Mouse (Mus musculus): ENCODE data around the gene Slc24a4. TPM values are rescaled to one million over a fixed set of nuclear protein-coding genes. Genes with fewer than 3 reads are reported as not detected.

The Slc24a4 gene
- total RNA-seq, 2 experiments from 2014 or later = 1.0 to 2.0 TPM

DNA sequence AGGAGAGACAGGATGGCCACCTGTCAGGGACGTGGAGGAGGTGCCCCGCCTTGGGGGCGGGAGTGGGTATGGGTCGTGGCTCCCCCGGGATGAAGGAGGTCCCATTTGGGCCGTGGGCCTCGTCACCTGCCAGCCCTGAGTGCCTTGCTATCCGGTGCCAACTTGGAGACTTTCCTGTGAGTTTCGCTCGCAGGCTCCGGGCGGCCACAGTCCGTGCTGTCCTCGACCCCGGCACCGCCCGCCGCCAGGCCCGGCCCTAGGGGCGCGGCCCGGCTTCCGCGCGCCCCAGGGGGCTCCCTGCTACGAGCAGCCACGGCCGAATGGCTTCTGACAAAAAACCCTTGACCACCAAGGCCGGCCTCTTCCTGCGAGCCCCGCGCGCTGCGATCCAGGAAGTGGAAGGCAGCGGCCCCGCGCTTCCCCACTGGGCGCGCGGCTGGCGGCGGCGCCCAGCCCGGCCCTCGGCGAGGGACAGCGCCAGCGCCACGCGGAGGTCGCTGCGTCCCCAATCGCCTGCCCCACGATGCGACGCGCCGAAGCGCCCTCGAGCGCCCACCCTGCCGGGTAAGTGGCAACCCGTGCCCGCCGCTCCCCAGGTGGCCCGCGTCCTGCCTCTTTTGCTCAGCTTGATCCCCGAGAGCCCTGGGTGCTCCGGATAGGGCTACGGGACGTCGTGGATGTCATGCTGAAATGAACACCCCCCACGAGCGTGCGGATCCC lies 154.4 kb downstream of the Slc24a4 start, which contains the start of gene Rin3:
Gene Rin3, plus strand, starts transcription at position 286 of the 720 bp plus-strand sequence.
- peak; percentile 73 to 79 for DNase-seq
- intact Hi-C loops (cut with DNase I) = no loop called here

DNA sequence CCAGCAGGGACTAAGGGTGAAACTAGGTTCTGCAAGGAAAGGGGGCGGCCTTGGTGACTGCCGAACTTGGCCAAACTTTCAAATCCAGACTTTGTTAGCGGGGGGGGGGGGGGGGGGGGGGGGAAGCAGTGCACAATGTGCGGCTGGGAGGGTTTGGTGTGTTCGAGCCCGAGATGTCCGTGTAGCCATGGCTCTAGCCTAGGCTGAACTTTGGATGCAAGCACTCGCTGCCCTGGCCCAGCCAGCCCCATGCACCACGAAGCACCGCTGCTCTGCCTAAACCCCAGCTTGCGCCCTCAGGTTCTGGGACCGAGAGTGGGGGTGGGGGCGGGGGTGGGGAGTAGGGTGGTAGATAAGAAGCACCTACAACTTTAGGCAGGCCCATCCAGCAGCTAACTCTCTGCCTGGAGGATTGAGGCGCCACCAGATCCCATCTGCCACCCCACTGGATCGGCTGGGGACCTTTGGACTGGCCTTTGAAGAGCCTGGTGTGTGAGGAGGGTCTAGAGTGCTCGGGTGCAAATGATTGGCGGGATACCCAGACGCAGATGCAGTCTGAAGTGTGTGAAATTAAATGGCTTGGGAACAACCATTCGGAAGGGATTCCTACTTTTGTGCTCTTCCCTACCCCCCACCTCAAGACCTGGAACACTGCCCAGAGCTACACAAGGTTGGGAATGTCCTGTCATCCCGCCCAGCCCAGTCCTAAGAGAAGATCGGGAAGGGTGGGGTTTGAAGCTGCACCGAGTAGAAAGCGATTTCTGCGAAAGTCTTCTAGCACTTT lies 155.1 kb downstream of the Slc24a4 start:
- DNase-seq = peak; percentile 78 to 79
- intact Hi-C loops (cut with DNase I) = loop anchor here (2.0 kb wide), 1 partner anchor 37 kb away; no protein-coding TSS in a partner anchor

DNA sequence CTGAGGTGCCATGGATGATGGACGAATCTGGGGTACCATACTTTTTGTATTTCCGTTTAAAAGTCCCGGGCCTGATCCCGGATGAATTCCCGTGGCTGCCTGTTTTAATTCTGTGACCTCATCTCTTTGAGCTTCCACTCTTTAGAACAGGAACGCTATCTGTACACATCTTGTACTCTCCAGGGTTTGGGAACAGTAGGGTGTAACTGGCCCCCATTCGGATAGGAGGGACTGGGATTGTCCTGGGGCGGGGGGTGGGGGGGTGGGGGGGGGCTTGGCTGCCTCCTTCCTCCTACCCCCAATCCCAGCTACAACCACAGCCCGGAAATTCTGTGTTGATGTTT lies 155.7 kb downstream of the Slc24a4 start:
- no peak for DNase-seq
- intact Hi-C loops (cut with DNase I) = loop anchor here (2.0 kb wide), 1 partner anchor 37 kb away; no protein-coding TSS in a partner anchor

DNA sequence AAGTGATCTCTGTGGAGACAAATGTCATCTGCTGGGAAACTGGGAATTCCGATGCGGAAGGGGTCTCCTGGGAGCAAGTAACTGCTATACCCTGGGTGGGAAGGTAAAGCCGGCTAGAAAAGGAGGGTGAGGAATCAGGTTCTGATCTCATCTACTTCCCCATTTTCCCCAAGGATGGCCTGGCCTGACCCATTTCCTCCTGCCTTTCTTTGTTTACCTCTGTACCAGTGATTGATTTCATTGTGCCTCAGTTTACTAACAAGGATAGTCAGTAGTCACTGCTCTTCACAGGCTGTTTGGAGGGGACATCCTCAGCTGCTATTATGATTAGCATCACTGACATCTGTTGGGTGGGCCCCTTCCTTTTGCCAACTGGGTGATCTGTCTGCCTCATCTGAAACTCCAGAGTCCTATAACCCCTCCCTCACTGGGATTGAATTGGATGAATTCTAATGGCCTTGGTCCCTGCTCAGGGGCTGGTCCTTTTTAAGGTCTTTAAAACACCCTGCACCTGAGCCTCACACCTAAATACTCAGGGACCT lies 156.2 kb downstream of the Slc24a4 start:
- intact Hi-C loops (cut with DNase I) = loop anchor here (2.0 kb wide), 1 partner anchor 36 kb away; no protein-coding TSS in a partner anchor
- no peak for DNase-seq

DNA sequence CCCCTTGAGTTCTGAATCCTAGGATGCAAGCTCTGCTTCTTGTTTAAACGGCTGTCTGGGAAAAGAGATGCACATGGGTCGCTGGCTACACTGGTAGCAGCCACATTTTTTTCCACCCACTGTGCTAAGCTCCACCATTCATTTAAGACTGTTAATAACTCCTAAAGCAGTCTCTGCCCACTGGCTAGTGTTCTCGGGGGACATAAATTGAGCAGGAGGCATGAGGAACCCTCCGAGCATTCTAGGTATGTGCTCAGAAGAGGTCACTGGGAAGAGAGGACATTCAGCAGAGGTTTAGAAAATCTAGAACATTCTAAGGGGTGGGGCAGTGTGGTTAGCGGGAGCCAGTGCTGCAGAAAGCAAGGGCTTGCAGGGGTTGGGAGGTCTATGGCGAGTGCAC lies 156.8 kb downstream of the Slc24a4 start:
- no peak for DNase-seq
- intact Hi-C loops (cut with DNase I) = loop anchor here (2.0 kb wide), 1 partner anchor 35 kb away; no protein-coding TSS in a partner anchor

DNA sequence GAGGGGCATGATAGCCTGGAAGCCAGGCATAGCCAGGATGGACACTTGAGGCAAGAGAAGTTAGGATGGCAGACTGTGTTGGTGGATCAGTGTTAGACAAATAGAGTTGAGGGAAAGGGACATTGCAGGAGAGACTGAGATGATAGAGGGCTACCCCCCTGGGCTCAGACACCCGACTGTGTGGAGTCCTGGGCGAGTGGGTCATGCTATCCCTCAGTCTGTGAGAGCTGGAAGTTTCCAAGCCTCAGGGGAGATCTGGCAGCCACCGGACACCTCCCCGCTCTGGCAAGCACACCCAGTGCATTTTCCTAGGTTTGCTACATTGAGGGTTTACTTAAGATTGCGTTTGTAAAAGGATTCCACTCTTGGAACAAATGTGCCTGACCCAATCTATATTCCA lies 157.2 kb downstream of the Slc24a4 start:
- DNase-seq = no peak
- intact Hi-C loops (cut with DNase I) = loop anchor here (2.0 kb wide), 1 partner anchor 35 kb away; no protein-coding TSS in a partner anchor

DNA sequence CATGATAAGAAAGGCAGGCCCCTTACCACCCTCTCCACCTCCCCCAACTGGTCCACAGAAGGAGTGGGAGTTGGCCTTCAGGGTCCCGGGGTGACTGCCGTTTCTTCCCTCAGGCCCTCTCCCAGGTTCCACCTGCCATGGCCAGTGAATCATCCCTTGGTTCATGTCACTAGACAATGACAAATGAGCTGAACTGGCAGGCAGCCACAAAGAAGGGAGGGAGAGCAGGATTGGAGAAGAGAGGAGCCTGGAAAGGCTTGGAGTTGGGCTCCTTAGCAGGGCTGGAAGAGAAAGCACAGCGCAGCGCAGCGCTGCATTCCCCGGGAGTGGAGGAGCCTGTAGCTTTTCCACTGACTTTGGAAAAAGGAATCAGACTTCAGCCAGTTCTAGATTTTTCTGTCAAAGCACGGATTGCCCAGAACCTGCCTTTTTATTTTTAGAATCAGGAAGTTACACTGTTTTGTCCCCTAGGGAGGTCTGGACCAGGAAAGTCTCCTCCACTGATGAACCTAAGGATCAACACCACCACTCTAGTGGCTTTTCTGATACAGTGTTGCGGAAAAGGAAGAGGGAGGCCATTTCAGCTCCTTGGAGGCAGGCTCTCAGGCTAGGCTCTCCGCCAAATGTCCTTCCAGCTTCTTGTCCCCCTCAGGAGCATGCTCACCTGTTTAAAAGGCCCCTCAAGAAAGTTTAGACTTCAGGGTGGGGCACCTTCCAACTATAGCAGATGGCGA lies 158.3 kb downstream of the Slc24a4 start:
- peak; percentile 64 to 72 for DNase-seq
- intact Hi-C loops (cut with DNase I) = no loop called here

DNA sequence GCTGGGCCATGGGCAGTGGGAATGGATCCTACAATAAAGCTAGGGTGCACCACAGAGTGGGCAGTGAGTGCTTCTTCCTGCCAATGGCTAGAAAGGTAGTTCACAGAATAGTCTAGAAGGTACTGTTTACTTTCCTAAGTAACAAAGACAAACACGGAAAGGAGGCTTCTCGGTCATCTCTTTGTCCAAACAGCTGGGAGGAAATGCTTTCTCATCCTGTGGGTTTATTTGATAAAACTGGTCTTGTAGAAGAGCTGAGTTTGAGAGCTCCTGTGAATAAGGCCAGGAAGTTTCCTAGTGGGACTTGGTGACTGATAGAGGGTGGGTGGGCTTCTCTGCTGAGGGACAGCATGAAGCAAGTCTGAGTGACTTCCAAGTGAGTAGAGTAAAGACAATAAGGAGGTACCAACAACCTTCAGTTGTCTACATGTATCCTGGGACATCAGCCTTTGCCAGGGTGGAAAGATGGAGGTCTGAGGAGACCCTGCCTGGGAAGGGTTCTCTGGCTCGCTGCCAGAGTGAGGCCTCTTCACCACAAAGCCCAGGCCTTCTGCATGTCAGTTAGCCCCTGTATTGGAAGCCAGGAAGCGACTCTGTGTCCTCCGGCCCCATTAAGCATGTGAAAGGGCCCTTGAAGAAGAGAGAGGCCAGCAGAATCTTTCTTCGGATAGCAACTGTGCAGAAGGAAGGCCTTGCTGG lies 159.5 kb downstream of the Slc24a4 start:
- intact Hi-C loops (cut with DNase I) = no loop called here
- DNase-seq = no peak

DNA sequence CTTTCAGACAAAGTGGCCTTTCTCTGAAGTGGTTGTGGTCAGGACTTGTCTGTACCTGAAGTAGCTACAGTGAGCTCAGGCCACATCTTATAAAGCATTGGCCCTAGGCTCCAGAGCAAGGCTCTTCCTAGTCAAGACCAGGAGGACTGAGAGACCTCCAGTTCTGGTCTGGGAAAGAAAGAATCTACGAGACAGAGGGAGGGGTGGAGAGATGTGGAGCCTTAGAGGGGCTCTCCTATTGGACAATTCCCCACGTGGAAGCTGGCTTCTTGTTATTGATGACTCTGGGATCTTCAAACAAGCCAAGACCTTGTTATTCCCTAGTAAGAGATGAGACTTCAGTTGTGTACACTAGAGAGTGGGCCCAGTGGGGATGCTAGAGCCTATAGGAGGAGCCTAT lies 160.3 kb downstream of the Slc24a4 start:
- intact Hi-C loops (cut with DNase I) = no loop called here
- no peak for DNase-seq

DNA sequence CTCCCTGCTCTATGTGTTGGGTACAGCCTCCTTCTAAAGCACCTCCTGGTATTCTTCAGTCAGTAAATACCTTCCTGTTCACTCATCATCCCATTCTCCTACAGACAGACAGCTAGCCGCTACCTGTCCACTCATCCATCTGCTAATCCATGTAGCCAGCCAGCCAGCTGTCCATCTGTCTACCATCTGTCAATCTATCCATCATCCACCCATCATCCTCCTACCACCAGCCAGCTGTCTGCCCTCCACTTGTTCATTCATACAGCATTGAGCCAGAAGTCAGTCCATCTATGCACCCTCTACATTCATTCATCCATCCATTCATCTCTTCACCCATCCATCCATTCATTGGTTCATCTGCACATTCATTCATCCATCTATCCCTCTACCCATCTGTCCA lies 161.0 kb downstream of the Slc24a4 start:
- DNase-seq = no peak
- intact Hi-C loops (cut with DNase I) = no loop called here

DNA sequence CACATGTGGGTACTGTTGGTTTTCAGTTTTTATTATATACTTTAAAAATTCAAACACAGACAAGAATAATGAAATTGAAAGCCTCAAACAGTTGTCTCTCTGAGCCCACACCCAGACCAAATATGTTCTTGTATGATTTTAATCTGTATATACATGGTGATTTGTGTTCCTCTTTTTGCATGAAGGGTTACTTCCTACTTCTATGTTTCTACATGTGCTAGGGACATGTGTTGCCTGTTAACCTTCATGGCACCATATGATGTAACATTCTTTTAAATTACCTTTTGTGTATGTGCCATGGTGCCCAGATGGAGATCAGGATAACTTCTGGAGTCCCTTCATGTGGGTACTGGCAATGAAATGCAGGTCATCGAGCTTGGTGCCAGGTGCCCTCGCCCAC lies 162.1 kb downstream of the Slc24a4 start:
- DNase-seq = no peak
- intact Hi-C loops (cut with DNase I) = no loop called here

DNA sequence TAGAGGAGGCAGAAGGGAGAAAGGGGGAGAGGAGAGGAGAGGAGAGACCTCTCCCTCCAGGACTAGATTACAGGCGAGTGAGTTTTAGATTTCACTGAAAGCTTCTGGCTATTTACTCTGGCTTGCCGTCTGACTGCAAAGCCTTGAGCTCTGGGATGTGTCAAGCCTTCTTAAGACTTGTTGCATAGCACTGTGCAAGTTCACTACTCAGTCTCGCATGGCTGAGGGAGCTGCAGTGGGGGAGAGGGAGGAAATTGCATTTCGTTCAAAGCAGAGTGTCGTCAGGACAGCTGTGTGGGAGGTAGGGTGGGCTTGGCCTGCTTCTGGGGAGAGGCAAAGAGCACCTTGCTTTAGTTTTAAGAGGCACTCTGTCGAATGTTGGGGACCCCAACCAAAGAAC lies 163.2 kb downstream of the Slc24a4 start:
- intact Hi-C loops (cut with DNase I) = no loop called here
- DNase-seq = no peak

DNA sequence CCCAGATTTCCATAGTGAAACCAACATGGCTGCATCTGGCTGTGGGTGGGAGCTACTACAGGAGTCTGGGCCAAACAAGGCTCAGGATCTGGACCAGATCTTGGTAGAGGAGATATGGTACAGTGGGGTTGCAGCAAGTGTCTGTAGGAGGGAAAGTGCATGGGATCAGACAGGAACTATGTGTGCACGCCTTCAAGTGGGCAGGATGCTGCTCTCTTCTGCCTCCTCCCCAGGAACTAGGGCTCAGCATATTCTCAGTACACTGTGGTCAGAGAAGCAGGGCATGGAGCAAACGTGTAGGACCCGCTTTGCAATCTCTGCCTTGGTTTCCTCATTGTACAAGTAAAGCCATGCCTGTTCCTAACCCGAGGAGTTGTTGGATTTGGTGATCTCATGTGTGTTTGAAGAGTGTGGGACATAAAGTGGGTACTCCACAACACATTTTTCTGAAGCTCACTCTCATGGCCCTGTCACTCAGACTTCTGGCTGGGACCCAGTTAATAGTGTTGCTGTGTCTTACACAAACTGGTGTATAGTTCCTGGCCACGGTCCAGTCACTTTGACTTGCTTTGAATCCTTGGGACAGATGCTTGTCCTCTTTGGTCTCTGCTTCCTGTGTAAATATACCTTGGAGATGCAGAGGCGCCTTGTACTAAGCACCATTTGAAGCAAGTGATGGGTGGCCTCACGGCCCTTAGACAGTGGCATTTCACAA lies 164.1 kb downstream of the Slc24a4 start:
- intact Hi-C loops (cut with DNase I) = no loop called here
- DNase-seq = no peak

DNA sequence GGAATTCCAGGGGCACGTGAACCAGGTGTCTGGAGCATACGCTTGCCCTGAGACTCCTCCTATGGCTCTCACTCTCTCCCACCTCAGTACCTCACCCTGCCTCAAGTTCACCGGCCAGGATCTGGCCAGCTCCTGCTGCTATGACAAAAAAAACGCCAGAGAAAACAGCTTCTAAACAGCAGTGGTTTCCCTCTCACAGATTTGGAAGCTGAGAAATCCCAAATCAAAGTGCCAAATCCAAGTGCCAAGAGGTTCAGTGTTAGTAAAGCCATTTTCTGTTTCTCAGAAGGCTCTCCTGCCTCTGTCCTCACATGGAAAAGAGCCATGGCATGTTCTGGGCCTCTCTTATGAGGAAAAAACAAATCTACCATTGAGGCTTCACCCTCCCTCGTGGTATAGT lies 166.1 kb downstream of the Slc24a4 start:
- no peak for DNase-seq
- intact Hi-C loops (cut with DNase I) = no loop called here

DNA sequence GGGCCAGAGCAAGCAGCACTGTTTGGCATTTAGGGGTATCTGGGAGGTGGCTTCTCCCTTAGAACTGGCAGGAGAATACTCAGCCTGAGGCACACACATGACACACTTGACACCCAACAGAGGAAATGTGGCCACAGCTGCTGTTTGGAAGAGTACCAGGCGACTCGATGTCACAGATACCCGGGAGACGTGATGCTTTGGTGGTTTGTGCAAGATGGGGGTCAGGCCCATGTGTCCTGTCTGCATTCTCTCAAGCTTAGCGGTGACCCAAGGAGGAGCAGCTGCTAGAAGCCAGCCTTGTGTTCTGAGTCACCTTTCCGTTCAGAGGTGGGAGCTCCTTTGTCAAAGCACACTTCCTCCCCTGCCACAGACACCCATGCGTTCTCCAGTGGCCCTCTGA lies 166.7 kb downstream of the Slc24a4 start:
- DNase-seq = no peak
- intact Hi-C loops (cut with DNase I) = no loop called here

DNA sequence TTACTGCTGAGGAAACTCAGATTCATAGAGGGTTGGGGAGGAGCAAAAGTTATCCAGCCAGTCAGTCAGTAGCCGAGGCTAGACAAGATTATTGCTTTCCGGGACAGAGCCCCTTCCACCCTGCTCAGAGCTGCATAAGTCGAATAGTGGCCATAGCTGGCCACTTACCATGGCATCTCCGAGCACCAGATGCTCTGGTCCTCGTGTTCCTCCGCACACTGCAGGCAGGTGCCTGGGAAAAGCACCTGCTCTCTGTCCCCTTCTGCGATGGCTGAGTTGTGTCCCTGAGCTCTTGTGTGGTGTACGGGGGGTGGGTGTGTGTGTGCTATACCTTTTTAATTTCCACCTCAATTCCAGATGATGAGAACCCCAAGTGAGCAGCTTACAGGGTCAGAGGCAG lies 167.1 kb downstream of the Slc24a4 start:
- intact Hi-C loops (cut with DNase I) = no loop called here
- no peak for DNase-seq

DNA sequence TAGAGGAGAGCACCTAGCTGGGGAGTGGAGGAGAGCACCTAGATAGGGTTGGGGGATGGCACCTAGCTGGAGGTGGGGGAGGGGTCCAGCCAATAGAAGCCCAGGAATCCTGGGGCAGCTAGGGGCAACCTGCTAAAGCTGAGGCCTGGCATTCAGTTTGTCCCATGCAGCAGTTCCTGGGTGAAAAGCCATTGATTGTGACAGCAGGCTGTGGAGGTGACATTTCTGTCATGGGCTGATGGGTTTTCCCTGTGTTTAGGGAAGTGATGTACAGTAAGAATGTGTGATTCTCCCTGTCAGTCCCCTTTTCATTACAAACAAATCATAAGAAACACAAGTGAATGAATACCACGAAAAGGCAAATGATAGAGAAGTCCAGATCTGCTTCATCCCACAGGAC lies 167.8 kb downstream of the Slc24a4 start:
- intact Hi-C loops (cut with DNase I) = no loop called here
- DNase-seq = no peak

DNA sequence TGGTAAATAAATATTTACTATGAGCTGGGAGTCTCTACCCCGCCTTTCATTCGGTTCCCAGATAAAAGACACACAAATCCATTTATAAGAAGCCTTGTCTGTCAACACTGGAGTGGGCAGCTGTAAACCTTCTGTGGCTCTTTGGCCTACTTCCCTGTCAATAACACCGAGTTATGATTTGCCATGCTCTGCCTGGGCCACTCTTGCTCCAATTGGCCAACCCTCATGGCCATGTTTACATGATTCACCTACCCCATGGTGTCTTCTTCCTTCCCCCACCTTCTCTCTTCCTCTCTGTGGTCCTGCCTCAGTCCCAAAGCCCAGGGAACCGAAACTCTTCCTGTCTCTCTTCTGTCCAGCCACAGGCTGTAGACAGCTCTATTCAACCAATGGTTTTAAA lies 168.4 kb downstream of the Slc24a4 start:
- intact Hi-C loops (cut with DNase I) = no loop called here
- no peak for DNase-seq

DNA sequence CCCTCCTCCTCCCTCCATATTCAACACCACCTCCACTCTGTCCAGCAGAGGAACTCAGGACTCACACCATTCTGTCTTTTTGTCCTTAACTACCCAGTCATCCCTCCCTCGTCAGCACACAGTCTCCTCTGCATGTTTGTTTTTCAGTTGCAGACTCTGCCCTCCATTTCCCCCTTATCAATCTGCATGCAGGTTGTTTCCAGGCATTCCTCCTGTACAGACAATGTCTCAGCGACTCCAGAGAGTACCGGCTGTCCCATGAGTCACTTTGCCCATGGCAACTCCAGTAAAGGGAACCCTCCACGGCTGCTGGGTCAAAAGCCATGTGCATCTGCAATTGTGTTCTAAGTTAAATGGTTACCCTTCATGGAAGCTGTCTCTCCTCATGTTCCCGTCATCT lies 170.7 kb downstream of the Slc24a4 start:
- no peak for DNase-seq
- intact Hi-C loops (cut with DNase I) = no loop called here

DNA sequence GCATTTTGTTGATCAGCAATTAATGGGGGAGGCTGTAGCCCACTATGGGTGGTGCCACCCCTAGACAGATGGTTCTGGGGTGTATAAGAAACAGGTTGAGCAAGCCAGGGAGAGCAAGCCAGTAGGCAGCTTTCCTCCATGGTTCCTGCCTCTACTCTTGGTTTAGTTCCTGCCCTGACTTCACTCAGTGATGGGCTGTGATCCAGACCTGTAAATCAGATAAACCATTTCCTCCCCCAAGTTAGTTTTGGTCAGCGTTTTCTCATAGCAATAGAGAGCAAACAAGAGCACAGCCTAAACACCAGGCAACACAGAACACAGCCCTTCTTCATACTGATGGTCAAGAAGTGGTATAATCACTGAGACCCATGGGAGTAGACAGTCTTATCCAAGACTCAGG lies 173.1 kb downstream of the Slc24a4 start:
- intact Hi-C loops (cut with DNase I) = no loop called here
- no peak for DNase-seq

All from heart, postnatal 14 days (tissue).